32 mouse cellular contexts compared by ENCODE assay signal in genomic region chr2:149931111-149931510, GRCm38 (mm10).
DNase-seq lines count a peak whose midpoint lies in the region; TF ChIP-seq lines count a peak whose summit lies in the region.
"Had no signal": no experiment of that assay in that cellular context is flagged by ENCODE, and none has a peak within 500 bp of the region (broad histone marks: within the 10 kb centered on the region; RNA-seq: fewer than 3 reads in every experiment).

No protein-coding gene starts in this region.

- intact Hi-C loops in gastrocnemius, adult 2 months (cut with DNase I), result no loop called here

- H3K27ac ChIP-seq in gastrocnemius, adult 2 months, result peak overlapping the region; percentile 28; the same call in 1 of the 2 replicates
- H3K27ac ChIP-seq: embryonic facial prominence, embryonic 13.5 days; heart, embryonic 10.5 days; heart, embryonic 15.5 days; hindbrain, embryonic 12.5 days; kidney, embryonic 15.5 days; layer of hippocampus, adult 2 months; left cerebral cortex, adult 2 months; limb, embryonic 15.5 days; liver, embryonic 13.5 days had no signal

- peak; percentile 33 to 69 for DNase-seq in adrenal gland, adult (ENCODE audit: inconsistent age in 2 of 2, low spot score in 1 of 2)
- no peak for DNase-seq in adrenal gland, postnatal 4 days (ENCODE audit: low spot score in 2 of 2)
- DNase-seq in gastrocnemius, adult 2 months, result no peak
- no peak for DNase-seq in gastrocnemius, adult 8-10 months (ENCODE audit: low spot score in 2 of 2)
- peak; percentile 12 for DNase-seq in embryo, embryonic 10.5 days (ENCODE audit: low spot score)
- DNase-seq in forelimb bud, embryonic 11.5 days (ENCODE audit: low read depth, low spot score), result peak; percentile 67
- no peak for DNase-seq in ovary, postnatal 36 days (ENCODE audit: low spot score)
- DNase-seq in gastrocnemius, adult 18-20 months (ENCODE audit: low spot score), result no peak
- DNase-seq: adrenal gland, postnatal 25 days; cerebellum, adult 9-11 months; gastrocnemius, postnatal 25 days; heart, adult 11 months; kidney, adult 11 months; kidney, postnatal 25 days; liver, embryonic 13.5 days; lung, adult 18-20 months; lung, postnatal 4 days; midbrain, embryonic 14.5 days; retina, postnatal 1 day; right cerebral cortex, postnatal 14 days; spleen, adult 18-20 months; thymus, postnatal 14 days had no signal

- TF ChIP-seq CTCF in gastrocnemius, adult 2 months (IDR thresholded peaks at IDR 0.05), result no peak

- H3K4me3 ChIP-seq in gastrocnemius, adult 2 months, result no peak overlapping the region
- H3K4me3 ChIP-seq: embryonic facial prominence, embryonic 13.5 days; erythroblast, embryonic 14.5 days; heart, embryonic 10.5 days; heart, embryonic 15.5 days; hindbrain, embryonic 12.5 days; kidney, embryonic 15.5 days; layer of hippocampus, adult 2 months; left cerebral cortex, adult 2 months; limb, embryonic 15.5 days; liver, embryonic 13.5 days; megakaryocyte, embryonic 14.5 days had no signal

Comparison
In these comparisons a context has a peak if more than half of its experiments do, and no peak if none do; other contexts are left out.
1. DNase-seq: peak in adrenal gland, adult (2 of 2), embryo, embryonic 10.5 days (single experiment) and forelimb bud, embryonic 11.5 days (single experiment); none in adrenal gland, postnatal 4 days (0 of 2), gastrocnemius, adult 2 months (single experiment), gastrocnemius, adult 8-10 months (0 of 2), ovary, postnatal 36 days (single experiment) and gastrocnemius, adult 18-20 months (single experiment).